Mouse (Mus musculus) hindbrain, embryonic 10.5 days (tissue): ENCODE data around the gene Cdc34. TPM values are rescaled to one million over a fixed set of nuclear protein-coding genes. Genes with fewer than 3 reads are reported as not detected.
A peak's percentile ranks its signal among the peaks of the same experiment; 100 is the strongest.
"Not testable (repeated sequence)": the region's sequence is repeated elsewhere in the genome, so short reads cannot be mapped to it uniquely, and the experiment has no call there.

Source experiments
- DNase-seq: peaks from one replicate; pipeline ENCODE4 v3.0.0-alpha.2; 2017; ENCODE audit warnings: low spot score
- H3K27ac ChIP-seq: fragments of 300-500 bp; sonication (generic); 2 replicates; pipeline ENCODE4 v1.5.1; 2016; ENCODE audit warnings: mild to moderate bottlenecking, moderate library complexity
- H3K27me3 ChIP-seq: fragments of 300-500 bp; sonication (generic); 2 replicates; pipeline ENCODE4 v1.6.1; 2016; ENCODE audit warnings: mild to moderate bottlenecking; ENCODE audit not compliant: poor library complexity, insufficient read depth, severe bottlenecking
- H3K36me3 ChIP-seq: fragments of 300-500 bp; sonication (generic); 2 replicates; pipeline ENCODE4 v1.6.1; 2016; ENCODE audit warnings: mild to moderate bottlenecking, moderate library complexity
- H3K4me1 ChIP-seq: fragments of 300-500 bp; sonication (generic); replicated peaks from 2 replicates; pipeline ENCODE4 v1.6.1; 2016; ENCODE audit warnings: mild to moderate bottlenecking
- H3K4me3 ChIP-seq: fragments of 300-500 bp; sonication (generic); 2 replicates; pipeline ENCODE4 v1.5.1; 2016; ENCODE audit warnings: mild to moderate bottlenecking, moderate library complexity
- H3K9me3 ChIP-seq: fragments of 300-500 bp; sonication (generic); 2 replicates; pipeline ENCODE4 v1.6.1; 2016; ENCODE audit warnings: mild to moderate bottlenecking, moderate library complexity
- WGBS: fragments of 180-500 bp; shearing (Covaris S2); methylation state at CpG from one replicate; pipeline ENCODE4 v1.1.7; 2016; 5-methylcytosine and 5-hydroxymethylcytosine counted together
- polyA plus RNA-seq: library from polyadenylated mRNA; unstranded; fragments of >200 nt; fragmentation: Nextera tagmentation; extraction: Ambion mirVana; gene quantifications from 2 replicates; pipeline ENCODE4 v1.2.1, GENCODE M21; 2016

Gene Cdc34
- polyA plus RNA-seq, 1 experiment from 2014 or later: 244 TPM

DNA sequence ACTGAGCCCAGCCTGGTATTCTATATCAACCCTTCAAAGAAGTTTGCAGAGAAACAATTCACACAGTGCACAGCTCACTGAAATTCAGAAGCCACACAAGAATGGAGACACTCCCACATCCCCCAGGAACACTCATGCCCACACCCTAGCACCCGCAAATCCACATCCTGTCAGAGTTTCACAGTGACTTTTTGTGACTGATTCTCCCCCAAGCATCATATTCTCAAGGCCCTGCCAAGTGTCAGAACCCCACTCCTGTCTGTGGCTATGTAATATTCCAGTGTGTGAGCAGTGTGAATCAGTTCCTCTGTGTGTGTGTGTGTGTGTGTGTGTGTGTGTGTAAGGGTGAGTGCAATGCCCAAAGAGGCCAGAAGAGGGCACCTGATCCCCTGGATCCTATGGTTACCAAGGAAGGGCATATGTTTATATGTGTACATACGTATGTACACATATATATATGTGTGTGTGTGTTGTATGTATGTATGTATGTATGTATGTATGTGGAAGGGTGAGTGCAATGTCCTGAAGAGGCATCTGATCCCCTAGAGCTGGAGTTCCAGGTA lies 10.1 kb downstream of the Cdc34 start:
- Histone ChIP-seq H3K27me3 (no peaks in the 10 kb centered on the region), H3K9me3 (peaks cover 5% of the 10 kb centered on the region; the same call in 1 of the 2 replicates), H3K4me3 (no peak overlapping the region), H3K4me1 (peaks cover 13% of the 10 kb centered on the region), H3K27ac (no peak overlapping the region), H3K36me3 (peaks cover 33% of the 10 kb centered on the region)
- WGBS: 93% methylated on average over 2 of the region's 2 CpGs
- no peak for DNase-seq

DNA sequence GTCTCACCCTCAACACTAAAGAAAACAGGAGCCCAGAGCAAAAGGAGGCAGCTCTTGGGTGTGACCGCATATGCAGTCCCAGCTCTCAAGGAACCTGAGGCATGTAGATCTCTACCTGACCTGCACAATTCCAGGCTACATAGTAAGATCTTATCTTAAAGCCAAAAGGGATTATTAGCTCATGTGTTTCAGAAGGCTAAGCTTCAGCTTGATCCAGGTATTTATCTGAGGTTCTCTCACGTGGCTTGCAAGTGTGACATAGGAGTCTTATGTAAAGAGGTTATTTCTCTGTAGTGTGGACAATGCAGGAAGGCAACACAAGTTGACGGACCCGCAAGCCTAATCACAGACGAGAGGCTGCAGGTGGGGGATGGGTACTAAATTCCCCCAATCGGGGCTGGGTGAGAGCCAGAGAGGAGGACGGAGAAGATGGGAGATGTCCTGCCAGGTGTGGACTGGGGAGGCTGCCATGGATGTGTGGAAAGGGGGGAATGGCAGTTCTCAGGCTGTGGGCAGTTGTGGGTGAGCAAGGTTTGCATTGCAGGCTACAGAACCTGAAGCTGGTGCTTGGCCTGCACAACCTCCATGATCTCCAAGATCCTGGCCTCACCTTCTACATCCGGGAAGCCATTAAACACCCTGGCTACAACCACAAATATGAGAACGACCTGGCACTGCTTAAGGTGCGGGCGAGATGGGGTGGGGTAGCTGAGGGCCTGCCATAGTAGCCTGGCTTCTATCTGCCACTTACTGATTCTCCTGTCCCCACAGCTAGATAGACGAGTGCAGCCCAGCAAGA lies 11.8 kb downstream of the Cdc34 start:
- Histone ChIP-seq H3K9me3 (peaks cover 5% of the 10 kb centered on the region; the same call in 1 of the 2 replicates), H3K4me3 (no peak overlapping the region), H3K4me1 (peaks cover 13% of the 10 kb centered on the region), H3K27me3 (no peaks in the 10 kb centered on the region), H3K36me3 (peaks cover 16% of the 10 kb centered on the region), H3K27ac (no peak overlapping the region)
- 81% methylated on average over 12 of the region's 12 CpGs for WGBS
- no peak for DNase-seq

DNA sequence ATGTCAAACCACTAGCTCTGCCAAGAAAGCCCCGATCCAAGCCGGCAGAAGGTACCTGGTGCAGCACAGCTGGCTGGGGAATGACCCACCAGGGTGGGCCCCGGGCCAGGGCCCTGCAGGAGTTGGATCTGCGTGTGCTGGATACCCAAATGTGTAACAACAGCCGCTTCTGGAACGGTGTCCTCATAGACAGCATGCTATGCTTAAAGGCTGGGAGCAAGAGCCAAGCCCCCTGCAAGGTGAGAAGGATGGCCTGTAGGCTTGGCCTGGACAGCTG lies 12.3 kb downstream of the Cdc34 start:
- no peak overlapping the region for H3K4me3 ChIP-seq
- no peak for DNase-seq
- peaks cover 13% of the 10 kb centered on the region for H3K4me1 ChIP-seq
- peaks cover 10% of the 10 kb centered on the region for H3K36me3 ChIP-seq
- H3K27ac ChIP-seq: no peak overlapping the region
- peaks cover 5% of the 10 kb centered on the region; the same call in 1 of the 2 replicates for H3K9me3 ChIP-seq
- WGBS: 84% methylated on average over 6 of the region's 6 CpGs
- no peaks in the 10 kb centered on the region for H3K27me3 ChIP-seq

DNA sequence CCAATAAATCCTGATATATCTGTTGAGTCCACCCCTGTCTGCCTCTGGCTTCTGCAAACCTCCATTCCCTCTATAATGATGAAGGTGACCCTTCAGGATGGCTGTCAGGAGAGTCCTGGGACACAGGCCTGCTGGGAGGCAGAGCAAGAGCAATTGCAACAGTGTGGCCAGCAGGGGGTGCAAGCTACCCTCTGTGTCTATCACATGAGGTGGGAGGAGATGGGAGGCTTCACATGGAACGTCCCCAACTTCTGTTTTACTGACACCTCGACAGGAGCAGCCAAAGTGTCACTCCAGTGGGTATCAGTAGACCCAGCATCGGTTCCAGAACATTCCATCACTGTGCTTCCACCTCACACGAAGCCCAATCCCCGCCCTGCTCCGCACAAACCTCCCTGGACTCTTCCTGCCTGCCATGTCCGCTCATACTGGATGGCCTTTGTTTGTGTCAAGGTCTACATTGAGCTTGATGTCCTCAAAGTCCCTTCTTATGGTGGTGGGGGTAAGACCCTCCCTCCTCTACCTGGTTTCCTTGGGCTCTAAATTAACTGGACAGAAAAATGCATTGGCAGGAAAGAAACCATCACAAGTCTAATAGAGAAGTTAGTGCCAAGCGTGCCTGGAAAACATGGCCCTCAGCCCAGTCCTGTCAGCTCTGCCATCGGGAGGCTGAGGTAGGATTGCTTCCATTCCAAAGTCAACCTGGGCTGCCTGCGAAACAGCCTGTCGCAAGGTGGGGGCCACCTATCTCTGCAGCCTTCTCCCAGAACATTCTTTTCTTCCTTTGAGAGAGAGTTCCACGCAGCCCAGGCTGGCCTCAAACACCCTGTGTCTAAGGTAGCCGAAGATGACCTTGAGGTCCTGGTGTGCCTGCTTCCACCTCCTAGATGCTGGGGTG lies 13.5 kb downstream of the Cdc34 start:
- Histone ChIP-seq H3K9me3 (peaks cover 5% of the 10 kb centered on the region; the same call in 1 of the 2 replicates), H3K36me3 (0 out of 2 replicates have a peak, but pooled peaks cover 3% of the 10 kb centered on the region), H3K27ac (peak overlapping the region; percentile 69), H3K27me3 (no peaks in the 10 kb centered on the region), H3K4me3 (peak overlapping the region; percentile 18; the same call in 1 of the 2 replicates), H3K4me1 (peaks cover 13% of the 10 kb centered on the region)
- DNase-seq: peak; percentile 77
- WGBS: 69% methylated on average over 13 of the region's 13 CpGs

DNA sequence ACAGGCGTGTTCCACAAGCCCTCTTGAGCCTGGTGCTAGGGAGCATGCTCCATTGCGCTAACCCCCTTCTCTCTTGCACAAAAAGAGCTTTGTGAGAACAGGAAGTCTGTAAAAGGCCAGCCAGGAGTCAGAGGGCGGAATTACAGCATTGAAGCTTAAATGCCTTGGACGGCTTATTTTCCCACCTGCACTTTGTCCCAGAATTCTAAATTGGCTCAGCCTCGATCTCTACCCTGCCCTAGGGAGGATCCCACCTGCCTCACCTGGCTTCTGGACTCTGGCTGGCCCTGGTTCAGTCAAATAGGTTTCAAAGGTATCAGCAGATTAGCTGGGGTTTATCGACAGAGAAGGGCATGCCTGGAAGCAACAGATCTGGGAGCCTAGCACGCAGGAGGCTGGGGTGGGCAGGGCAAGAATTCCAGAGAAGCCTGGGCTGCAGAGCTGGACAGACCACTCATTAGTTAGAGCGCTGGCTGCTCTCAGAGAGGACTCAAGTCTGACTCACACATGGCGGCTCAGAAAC lies 14.2 kb downstream of the Cdc34 start:
- peak overlapping the region; percentile 69 for H3K27ac ChIP-seq
- no peak overlapping the region for H3K4me3 ChIP-seq
- no peak for DNase-seq
- H3K27me3 ChIP-seq: no peaks in the 10 kb centered on the region
- H3K9me3 ChIP-seq: peaks cover 5% of the 10 kb centered on the region; the same call in 1 of the 2 replicates
- 66% methylated on average over 9 of the region's 9 CpGs for WGBS
- H3K4me1 ChIP-seq: peaks cover 20% of the 10 kb centered on the region
- 0 out of 2 replicates have a peak, but pooled peaks cover 3% of the 10 kb centered on the region for H3K36me3 ChIP-seq

DNA sequence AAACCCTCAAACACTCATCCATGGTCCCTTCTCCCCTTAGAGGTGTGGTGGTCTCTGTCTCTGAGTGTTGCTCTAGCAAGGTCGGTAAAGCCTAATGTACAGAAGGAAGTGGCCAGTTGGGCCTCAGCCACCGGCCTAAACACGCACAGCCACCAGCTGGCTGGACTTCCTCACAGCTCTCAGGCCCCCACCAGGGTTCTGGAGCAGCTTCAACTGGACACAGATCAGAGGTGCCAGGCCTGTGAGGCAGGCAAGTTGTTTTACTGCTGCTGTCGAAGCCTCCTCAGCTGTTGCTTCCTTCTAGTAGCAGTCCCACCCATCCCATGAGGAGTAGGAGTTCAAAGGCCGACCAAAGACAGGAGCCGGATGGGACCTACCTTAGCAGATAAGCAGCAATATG lies 15.9 kb downstream of the Cdc34 start:
- 79% methylated on average over 6 of the region's 6 CpGs for WGBS

DNA sequence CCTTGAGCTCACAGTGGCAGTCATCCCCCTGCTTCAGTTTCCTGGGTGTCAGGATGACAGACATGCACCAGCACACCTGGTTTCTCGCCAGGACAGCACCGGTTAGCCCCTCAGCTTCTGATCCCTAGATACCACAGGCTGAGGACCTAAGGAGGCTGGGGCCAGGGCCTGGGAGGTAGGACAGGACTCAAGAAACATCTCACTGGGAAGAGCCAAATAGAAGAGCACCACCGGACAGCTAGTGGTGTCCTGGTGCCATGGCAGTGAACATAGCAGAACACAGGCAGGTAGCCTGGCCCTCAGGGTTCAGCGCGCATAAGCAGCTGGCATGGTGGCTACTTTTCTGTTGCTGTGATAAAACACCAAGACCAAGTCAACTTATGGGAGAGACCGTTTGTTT lies 16.5 kb downstream of the Cdc34 start:
- 96% methylated on average over 6 of the region's 6 CpGs for WGBS

More for the DNA sequence above, 15.9 kb downstream of the Cdc34 start:
- H3K36me3 ChIP-seq: no peaks in the 10 kb centered on the region
- no peaks in the 10 kb centered on the region for H3K27me3 ChIP-seq
- DNase-seq: no peak
- no peaks in the 10 kb centered on the region for H3K9me3 ChIP-seq
- H3K27ac ChIP-seq: no peak overlapping the region
- no peak overlapping the region for H3K4me3 ChIP-seq
- H3K4me1 ChIP-seq: peaks cover 27% of the 10 kb centered on the region

DNA sequence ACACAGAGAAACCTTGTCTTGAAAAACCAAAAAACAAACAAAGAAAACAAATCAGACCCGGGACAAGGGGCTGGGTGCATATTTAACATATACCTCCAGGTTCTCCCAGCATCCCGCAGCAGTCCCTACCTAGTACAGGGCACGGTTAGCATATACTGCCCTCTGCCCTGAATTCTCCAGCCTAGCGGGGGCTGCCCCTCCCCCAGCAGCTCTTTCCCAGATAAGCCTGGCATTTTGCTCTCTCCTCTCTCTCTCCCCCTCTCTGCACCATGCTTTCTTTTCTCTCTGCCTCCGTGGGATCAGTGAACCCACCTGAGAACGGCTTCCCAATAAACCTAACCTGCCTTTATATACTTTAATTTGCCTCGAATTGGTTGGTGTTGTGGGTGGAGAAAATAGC lies 18.7 kb downstream of the Cdc34 start:
- Histone ChIP-seq H3K36me3 (no peaks in the 10 kb centered on the region), H3K4me1 (peaks cover 36% of the 10 kb centered on the region), H3K9me3 (no peaks in the 10 kb centered on the region), H3K4me3 (no peak overlapping the region), H3K27ac (peak overlapping the region; percentile 66), H3K27me3 (no peaks in the 10 kb centered on the region)
- 48% methylated on average over 7 of the region's 7 CpGs for WGBS
- no peak for DNase-seq

More for the DNA sequence above, 16.5 kb downstream of the Cdc34 start:
- Histone ChIP-seq H3K9me3 (no peaks in the 10 kb centered on the region), H3K27me3 (no peaks in the 10 kb centered on the region), H3K4me1 (peaks cover 27% of the 10 kb centered on the region), H3K4me3 (no peak overlapping the region), H3K27ac (no peak overlapping the region), H3K36me3 (no peaks in the 10 kb centered on the region)
- DNase-seq: no peak

DNA sequence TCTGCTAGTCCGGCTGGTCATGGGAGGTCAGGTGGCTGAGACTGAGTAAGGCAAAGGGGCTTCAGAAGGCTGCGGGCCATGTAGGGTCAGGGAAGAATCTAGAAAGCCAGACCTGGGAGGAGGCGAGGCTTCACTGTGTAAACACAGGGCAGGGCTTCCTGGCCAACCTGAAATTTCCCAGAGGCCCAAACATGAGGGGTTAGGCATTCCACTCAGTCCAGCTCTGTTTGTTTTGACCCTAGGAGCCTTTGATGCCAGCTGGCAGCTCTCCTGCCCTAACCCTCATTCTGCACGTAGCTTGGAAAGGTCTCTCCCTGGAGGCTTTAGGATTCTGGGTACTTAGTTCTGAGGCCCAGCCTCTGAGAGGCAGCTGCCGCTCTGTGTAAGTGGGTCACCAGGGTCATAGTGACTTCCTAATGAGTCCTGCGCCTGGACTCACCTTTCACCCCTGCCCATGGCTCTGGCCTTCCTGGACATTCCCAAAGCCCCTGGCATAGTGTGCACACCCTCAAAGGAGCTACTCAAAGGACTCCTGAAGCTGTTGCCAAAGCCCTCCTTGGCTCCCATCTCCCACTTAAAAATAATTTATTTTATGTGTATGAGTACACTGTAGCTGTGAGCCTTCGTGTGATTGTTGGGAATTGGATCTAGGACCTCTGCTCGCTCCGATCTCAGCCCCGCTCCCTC lies 19.6 kb downstream of the Cdc34 start:
- H3K4me3 ChIP-seq: no peak overlapping the region
- H3K27me3 ChIP-seq: no peaks in the 10 kb centered on the region
- H3K36me3 ChIP-seq: peaks cover 9% of the 10 kb centered on the region
- peak; percentile 47 for DNase-seq
- peaks cover 39% of the 10 kb centered on the region for H3K4me1 ChIP-seq
- WGBS: 55% methylated on average over 10 of the region's 10 CpGs
- peak overlapping the region; percentile 66 for H3K27ac ChIP-seq
- H3K9me3 ChIP-seq: no peaks in the 10 kb centered on the region

DNA sequence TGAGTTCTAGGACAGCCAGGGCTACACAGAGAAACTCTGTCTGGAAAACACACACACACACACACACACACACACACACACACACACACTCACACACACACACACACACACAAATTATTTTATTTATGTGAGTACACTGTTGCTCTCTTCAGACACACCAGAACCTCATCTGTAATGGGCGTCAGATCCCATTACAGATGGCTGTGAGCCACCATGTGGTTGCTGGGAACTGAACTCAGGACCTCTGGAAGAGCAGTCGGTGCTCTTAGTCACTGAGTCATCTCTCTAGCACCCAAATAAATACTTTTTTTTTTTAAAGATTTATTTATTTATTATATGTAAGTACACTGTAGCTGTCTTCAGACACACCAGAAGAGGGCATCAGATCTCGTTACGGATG lies 21.0 kb downstream of the Cdc34 start:
- Histone ChIP-seq H3K4me1 (peaks cover 52% of the 10 kb centered on the region), H3K36me3 (peaks cover 22% of the 10 kb centered on the region)
- not testable (repeated sequence) for H3K27me3 ChIP-seq, H3K9me3 ChIP-seq, H3K27ac ChIP-seq, DNase-seq, H3K4me3 ChIP-seq
- WGBS: 86% methylated on average over 4 of the region's 4 CpGs

DNA sequence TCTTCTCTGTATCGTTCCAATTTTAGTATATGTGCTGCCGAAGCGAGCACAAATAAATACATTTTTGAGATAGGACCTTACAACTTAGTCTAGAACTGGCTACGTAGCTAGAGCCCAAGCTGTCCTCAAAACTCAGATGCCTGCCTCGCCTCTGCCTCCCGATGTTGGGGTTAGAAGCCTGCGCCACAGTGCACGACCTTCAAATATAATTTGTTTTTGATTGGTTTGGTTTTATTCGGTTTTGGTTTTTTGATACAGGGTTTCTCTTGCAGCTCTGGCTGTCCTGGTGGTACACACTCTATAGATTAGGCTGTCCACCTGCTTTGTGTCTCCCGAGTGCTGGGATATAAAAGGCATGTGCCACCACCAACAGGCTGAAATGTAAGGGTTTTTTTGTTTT lies 21.5 kb downstream of the Cdc34 start:
- no peaks in the 10 kb centered on the region for H3K27me3 ChIP-seq
- peak overlapping the region; percentile 87 for H3K4me3 ChIP-seq
- peaks cover 28% of the 10 kb centered on the region for H3K36me3 ChIP-seq
- H3K27ac ChIP-seq: peak overlapping the region; percentile 97
- DNase-seq: no peak
- WGBS: 77% methylated on average over 10 of the region's 10 CpGs
- peaks cover 54% of the 10 kb centered on the region for H3K4me1 ChIP-seq
- no peaks in the 10 kb centered on the region for H3K9me3 ChIP-seq
